Comparison of ENCODE assay signal across 20 mouse cellular contexts in genomic region chr6:29329514-29329913, GRCm38 (mm10). TPM values are rescaled to one million over a fixed set of nuclear protein-coding genes. Genes with fewer than 3 reads are reported as not detected.
"Had no signal": no experiment of that assay in that cellular context is flagged by ENCODE, and none has a peak within 500 bp of the region (broad histone marks: within the 10 kb centered on the region; RNA-seq: fewer than 3 reads in every experiment).

No protein-coding gene starts in this region.

- H3K36me3 ChIP-seq: limb, embryonic 12.5 days; liver, embryonic 13.5 days; lung, embryonic 15.5 days; midbrain, embryonic 10.5 days; neural tube, embryonic 15.5 days had no signal

- H3K9ac ChIP-seq: limb, embryonic 12.5 days; liver, embryonic 13.5 days; liver, postnatal 0 days; lung, embryonic 15.5 days; neural tube, embryonic 15.5 days had no signal

- DNase-seq: kidney, adult 2 months; kidney, postnatal 36 days; liver; liver, embryonic 13.5 days; liver, postnatal 0 days; lung, postnatal 14 days; midbrain, embryonic 14.5 days; right cerebral cortex, adult 18-20 months; right cerebral cortex, postnatal 25 days; thymus, postnatal 4 days had no signal

- ATAC-seq: liver, postnatal 0 days had no signal

- H3K4me3 ChIP-seq: limb, embryonic 12.5 days; liver, embryonic 13.5 days; lung, embryonic 15.5 days; midbrain, embryonic 10.5 days; myocyte; neural tube, embryonic 15.5 days had no signal

- H3K9me3 ChIP-seq: limb, embryonic 12.5 days; liver, embryonic 13.5 days; lung, embryonic 15.5 days; midbrain, embryonic 10.5 days; neural tube, embryonic 15.5 days had no signal

- H3K4me2 ChIP-seq: limb, embryonic 12.5 days; liver, embryonic 13.5 days; lung, embryonic 15.5 days; neural tube, embryonic 15.5 days had no signal

- H3K27me3 ChIP-seq: limb, embryonic 12.5 days; lung, embryonic 15.5 days; neural tube, embryonic 15.5 days had no signal

- H3K4me1 ChIP-seq: limb, embryonic 12.5 days; liver, embryonic 13.5 days; lung, embryonic 15.5 days; midbrain, embryonic 10.5 days; neural tube, embryonic 15.5 days had no signal

- H3K27ac ChIP-seq: limb, embryonic 12.5 days; liver, embryonic 13.5 days; lung, embryonic 15.5 days; macrophage; midbrain, embryonic 10.5 days; neural tube, embryonic 15.5 days; stomach, postnatal 0 days had no signal

RNA-seq across cellular contexts. Expression of gene Fam71f1, which starts 10.6 kb away (rescaled TPM):
- total RNA-seq: layer of hippocampus, adult 18-20 months; layer of hippocampus, postnatal 10 days; left cerebral cortex, postnatal 36 days had no signal
- polyA plus RNA-seq: limb, embryonic 12.5 days; liver, embryonic 13.5 days; liver, postnatal 0 days; lung, embryonic 15.5 days; macrophage; midbrain, embryonic 10.5 days; midbrain, embryonic 14.5 days; neural tube, embryonic 15.5 days; stomach, postnatal 0 days had no signal

RNA-seq across cellular contexts. Expression of gene Fam71f2, which starts 50.1 kb away (rescaled TPM):
- total RNA-seq: layer of hippocampus, postnatal 10 days had no signal
- polyA plus RNA-seq: macrophage; stomach, postnatal 0 days had no signal

RNA-seq across cellular contexts. Expression of gene Opn1sw, which starts 58.8 kb away (rescaled TPM):
- total RNA-seq: layer of hippocampus, adult 18-20 months had no signal
- polyA plus RNA-seq: kidney, adult 2 months; liver, embryonic 13.5 days; macrophage had no signal
